Mouse (Mus musculus): ENCODE data around the gene Mtcp1. TPM values are rescaled to one million over a fixed set of nuclear protein-coding genes. Genes with fewer than 3 reads are reported as not detected.

Gene Mtcp1
- polyA plus RNA-seq, 1 experiment from 2014 or later, result 12.6 TPM

DNA sequence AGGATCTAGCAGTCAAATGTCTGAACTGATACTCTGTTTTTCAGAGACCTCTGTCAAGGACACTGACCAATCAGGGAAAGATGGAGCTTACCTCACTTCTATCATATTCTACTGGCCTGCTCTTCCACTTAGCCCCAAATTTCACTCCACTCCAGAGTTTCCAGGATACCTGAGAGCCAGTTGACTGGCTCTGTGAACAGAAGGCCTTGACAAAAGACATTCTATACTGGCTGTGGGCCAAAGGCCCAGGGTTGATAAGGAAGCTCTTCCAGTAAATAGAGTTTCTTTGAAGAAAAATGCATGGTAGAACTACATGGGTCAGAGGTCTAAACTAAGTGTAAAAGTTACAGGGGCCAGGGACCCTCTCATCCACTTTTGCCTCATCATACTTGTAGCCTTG is 46.2 kb downstream of the Mtcp1 start:
- ATAC-seq (ENCODE audit: insufficient number of reproducible peaks, insufficient read depth, low FRiP score, low TSS enrichment, low read depth), result no peak
- Histone ChIP-seq H3K27ac (no peak overlapping the region), H3K4me3 (replicated peaks) (no peak overlapping the region), H3K36me3 (no peaks in the 10 kb centered on the region), H3K27me3 (no peaks in the 10 kb centered on the region), H3K9ac (replicated peaks) (no peak overlapping the region), H3K9me3 (no peaks in the 10 kb centered on the region), H3K4me1 (replicated peaks) (no peaks in the 10 kb centered on the region), H3K4me2 (no peak overlapping the region)

Other genes with a start within 250 kb of the Mtcp1 start
- gene Fundc2, start 34.2 kb downstream of the Mtcp1 start, polyA plus RNA-seq (2016; fragmentation: Nextera tagmentation; extraction: Ambion mirVana), result 47.2 and 47.6 TPM in 2 replicates
- 0.98 and 2.1 TPM in 2 replicates for gene F8, start 34.0 kb downstream of the Mtcp1 start, polyA plus RNA-seq (2016; fragmentation: Nextera tagmentation; extraction: Ambion mirVana)
- 21.5 and 26.1 TPM in 2 replicates for gene Cmc4, start within 50 bp of the Mtcp1 start, polyA plus RNA-seq (2016; fragmentation: Nextera tagmentation; extraction: Ambion mirVana)
- 73.6 and 77.8 TPM in 2 replicates for gene Brcc3, start within 50 bp of the Mtcp1 start, polyA plus RNA-seq (2016; fragmentation: Nextera tagmentation; extraction: Ambion mirVana)
- 154 and 155 TPM in 2 replicates for gene Vbp1, start 97.7 kb upstream of the Mtcp1 start, polyA plus RNA-seq (2016; fragmentation: Nextera tagmentation; extraction: Ambion mirVana)
- gene Rab39b, start 161.6 kb upstream of the Mtcp1 start, polyA plus RNA-seq (2016; fragmentation: Nextera tagmentation; extraction: Ambion mirVana), result 5.4 and 5.5 TPM in 2 replicates